Mouse (Mus musculus) adipose tissue, adult 10 weeks (tissue): ENCODE measurements around the gene Gjb3. TPM values are rescaled to one million over a fixed set of nuclear protein-coding genes. Genes with fewer than 3 reads are reported as not detected.

Source experiments
- polyA plus RNA-seq: library from polyadenylated mRNA; stranded (reverse); fragments of 350-450 nt; fragmentation: Illumina TruSeq; extraction: RNeasy Lipid Tissue Mini Kit (QIAGEN cat#74804); gene quantifications from one replicate; pipeline ENCODE4 v1.2.3, GENCODE M21; 2014; ENCODE audit warnings: low read depth, low replicate concordance

Gene Gjb3
- polyA plus RNA-seq, result 47.7 TPM

GRCm38 (mm10) chr4:127330181-127331100 lies at the start of gene Gjb3:
TSS of gene Gjb3 (minus strand) at chr4:127330844.

GRCm38 (mm10) chr4:127358018-127358417 lies 27.4 kb upstream of the Gjb3 start, which contains the start of gene Gjb5:
TSS of gene Gjb5 (minus strand) at chr4:127358181.

GRCm38 (mm10) chr4:127353951-127354438 lies 23.4 kb upstream of the Gjb3 start, which contains the start of gene Gjb4:
TSS of gene Gjb4 (minus strand) at chr4:127354081.

GRCm38 (mm10) chr4:127313861-127314260 lies 16.8 kb downstream of the Gjb3 start, which contains the start of gene Gja4:
TSS of gene Gja4 (minus strand) at chr4:127314039.

Other genes starting within 250 kb of the Gjb3 start
- gene Tmem35b, start 207.2 kb downstream of the Gjb3 start, polyA plus RNA-seq, result 26.0 TPM
- 0.10 TPM for gene Dlgap3, start 161.6 kb downstream of the Gjb3 start, polyA plus RNA-seq
- 31.2 TPM for gene Smim12, start 87.1 kb downstream of the Gjb3 start, polyA plus RNA-seq
- gene Gja4, start 16.8 kb downstream of the Gjb3 start, polyA plus RNA-seq, result 18.5 TPM
- 12.9 TPM for gene Gjb4, start 23.2 kb upstream of the Gjb3 start, polyA plus RNA-seq
- 2.1 TPM for gene Gjb5, start 27.3 kb upstream of the Gjb3 start, polyA plus RNA-seq